Mouse (Mus musculus): ENCODE results near the gene Tppp2. TPM values are rescaled to one million over a fixed set of nuclear protein-coding genes. Genes with fewer than 3 reads are reported as not detected.

Gene Tppp2
- polyA plus RNA-seq (2014; fragmentation: Nextera tagmentation; extraction: Ambion mirVana) = not detected in 2 replicates

DNA sequence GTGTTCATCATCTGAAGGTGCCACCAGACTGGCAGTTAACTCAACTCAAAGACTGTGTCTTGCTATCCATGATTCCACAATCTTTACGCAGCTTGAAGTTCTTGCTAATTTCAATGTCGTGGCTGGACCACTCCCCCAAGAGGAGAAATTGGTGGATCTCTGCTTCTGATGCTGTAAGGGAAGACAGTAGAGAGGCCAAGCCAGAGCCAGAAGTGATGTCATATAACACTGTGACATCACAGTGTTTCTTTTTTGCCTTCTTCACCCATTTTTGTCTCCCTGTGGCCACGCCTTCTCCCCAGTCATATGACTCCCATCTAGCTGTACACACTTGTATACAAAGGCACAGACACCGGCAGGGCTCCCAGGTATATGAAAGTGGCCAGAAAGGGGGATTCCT lies at the start of gene Tppp2:
Tppp2 (plus strand) TSS at position 301 of the 400 bp plus-strand sequence.
- Histone ChIP-seq H3K9me3 (ENCODE audit: low read depth, low read length) (no peaks in the 10 kb centered on the region), H3K4me1 (ENCODE audit: insufficient read depth) (peaks cover 14% of the 10 kb centered on the region), H3K36me3 (ENCODE audit: insufficient read depth) (no peaks in the 10 kb centered on the region), H3K9ac (no peak within 1 kb of the TSS), H3K27ac (ENCODE audit: low read depth) (no peak within 1 kb of the TSS), H3K4me3 (ENCODE audit: low read depth, low read length) (no peak within 1 kb of the TSS), H3K27me3 (ENCODE audit: insufficient read depth, low read length) (no peaks in the 10 kb centered on the region), H3K4me2 (no peak within 1 kb of the TSS)
- TF ChIP-seq CTCF (IDR thresholded peaks at IDR 0.05; ENCODE audit: low read depth) = no peak
- DNase-seq (no peak), ATAC-seq (ENCODE audit: insufficient read depth) (no peak)
- 84% methylated on average over 4 of the region's 4 CpGs for WGBS

DNA sequence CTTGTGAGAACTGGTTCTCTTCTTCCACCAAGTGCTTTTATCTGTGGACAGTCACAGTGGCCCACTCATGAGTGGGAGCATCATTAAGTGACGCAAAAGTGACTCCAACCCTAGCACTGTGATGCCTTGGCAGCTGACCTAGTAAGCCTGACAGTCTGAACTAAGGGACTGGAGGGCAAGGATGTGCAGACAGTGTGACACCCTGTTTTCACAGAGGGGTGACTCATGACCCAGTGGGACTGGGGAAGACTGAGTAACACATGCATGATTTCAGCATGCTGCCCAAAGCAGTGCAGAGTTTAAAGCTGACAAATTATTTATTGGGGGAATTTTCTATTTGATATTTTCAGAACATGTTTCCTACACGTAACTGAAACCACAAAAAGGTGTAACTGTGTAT lies 47.5 kb upstream of the Tppp2 start:
- Histone ChIP-seq H3K27ac (ENCODE audit: low read depth) (no peak overlapping the region), H3K9ac (no peak overlapping the region), H3K9me3 (ENCODE audit: low read depth, low read length) (no peaks in the 10 kb centered on the region), H3K4me2 (no peak overlapping the region), H3K36me3 (ENCODE audit: insufficient read depth) (no peaks in the 10 kb centered on the region), H3K27me3 (ENCODE audit: insufficient read depth, low read length) (no peaks in the 10 kb centered on the region), H3K4me3 (ENCODE audit: low read depth, low read length) (no peak overlapping the region), H3K4me1 (ENCODE audit: insufficient read depth) (no peaks in the 10 kb centered on the region)
- ATAC-seq (ENCODE audit: insufficient read depth) = no peak
- TF ChIP-seq CTCF (IDR thresholded peaks at IDR 0.05; ENCODE audit: low read depth) = no peak
- WGBS = 68% methylated on average over 2 of the region's 2 CpGs
- DNase-seq = no peak

DNA sequence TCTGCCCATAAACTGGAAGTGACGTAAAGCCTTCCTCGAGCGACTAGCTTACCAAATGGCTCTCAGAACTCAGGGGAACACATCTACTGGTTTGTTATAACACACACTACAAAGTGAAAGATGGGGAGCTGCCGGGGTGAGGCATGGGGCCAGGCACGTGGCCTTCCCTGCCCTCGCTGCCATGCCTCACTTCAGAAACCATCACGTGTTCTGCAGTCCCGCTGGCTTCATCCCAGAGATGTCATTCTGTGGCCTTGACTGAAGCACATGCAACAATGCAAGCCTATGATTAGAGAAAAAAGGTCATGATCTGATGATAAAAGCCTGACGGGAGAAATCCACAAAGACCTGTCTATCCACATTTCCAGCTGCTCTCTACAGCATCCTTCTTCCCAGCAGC lies 46.5 kb upstream of the Tppp2 start:
- ATAC-seq (ENCODE audit: insufficient read depth) (no peak), DNase-seq (no peak)
- no peak overlapping the region for H3K4me3 ChIP-seq (ENCODE audit: low read depth, low read length)
- no peak overlapping the region for H3K4me2 ChIP-seq
- H3K36me3 ChIP-seq (ENCODE audit: insufficient read depth) = no peaks in the 10 kb centered on the region
- H3K4me1 ChIP-seq (ENCODE audit: insufficient read depth) = no peaks in the 10 kb centered on the region
- no peak overlapping the region for H3K9ac ChIP-seq
- no peak for TF ChIP-seq CTCF (IDR thresholded peaks at IDR 0.05; ENCODE audit: low read depth)
- H3K27me3 ChIP-seq (ENCODE audit: insufficient read depth, low read length) = no peaks in the 10 kb centered on the region
- H3K9me3 ChIP-seq (ENCODE audit: low read depth, low read length) = no peaks in the 10 kb centered on the region
- H3K27ac ChIP-seq (ENCODE audit: low read depth) = no peak overlapping the region
- 62% methylated on average over 9 of the region's 9 CpGs for WGBS

DNA sequence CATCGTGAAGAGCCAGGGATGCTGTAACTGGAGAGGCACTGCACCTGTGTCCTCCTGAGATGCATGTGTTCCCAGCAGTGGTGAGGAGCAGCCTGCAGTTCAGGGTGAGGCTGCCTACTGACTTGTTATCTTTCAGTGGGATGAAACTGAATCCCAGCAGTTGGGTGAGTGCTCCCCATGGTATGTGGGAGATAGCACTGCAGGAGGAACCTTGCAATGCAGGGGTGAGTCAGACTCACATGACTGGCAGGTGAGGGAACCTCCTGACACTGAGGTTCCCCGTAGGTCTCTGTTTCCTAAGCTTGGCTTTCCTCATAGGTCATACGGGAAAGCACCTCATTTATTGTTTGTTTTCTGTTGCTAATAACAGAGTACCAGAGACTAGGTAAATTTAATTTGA lies 40.7 kb upstream of the Tppp2 start:
- no peaks in the 10 kb centered on the region for H3K27me3 ChIP-seq (ENCODE audit: insufficient read depth, low read length)
- H3K4me2 ChIP-seq = no peak overlapping the region
- 69% methylated on average over 3 of the region's 3 CpGs for WGBS
- ATAC-seq (ENCODE audit: insufficient read depth) = no peak
- no peak overlapping the region for H3K9ac ChIP-seq
- no peaks in the 10 kb centered on the region for H3K4me1 ChIP-seq (ENCODE audit: insufficient read depth)
- H3K9me3 ChIP-seq (ENCODE audit: low read depth, low read length) = no peaks in the 10 kb centered on the region
- no peak for DNase-seq
- no peak overlapping the region for H3K4me3 ChIP-seq (ENCODE audit: low read depth, low read length)
- H3K27ac ChIP-seq (ENCODE audit: low read depth) = no peak overlapping the region
- H3K36me3 ChIP-seq (ENCODE audit: insufficient read depth) = no peaks in the 10 kb centered on the region
- no peak for TF ChIP-seq CTCF (IDR thresholded peaks at IDR 0.05; ENCODE audit: low read depth)

DNA sequence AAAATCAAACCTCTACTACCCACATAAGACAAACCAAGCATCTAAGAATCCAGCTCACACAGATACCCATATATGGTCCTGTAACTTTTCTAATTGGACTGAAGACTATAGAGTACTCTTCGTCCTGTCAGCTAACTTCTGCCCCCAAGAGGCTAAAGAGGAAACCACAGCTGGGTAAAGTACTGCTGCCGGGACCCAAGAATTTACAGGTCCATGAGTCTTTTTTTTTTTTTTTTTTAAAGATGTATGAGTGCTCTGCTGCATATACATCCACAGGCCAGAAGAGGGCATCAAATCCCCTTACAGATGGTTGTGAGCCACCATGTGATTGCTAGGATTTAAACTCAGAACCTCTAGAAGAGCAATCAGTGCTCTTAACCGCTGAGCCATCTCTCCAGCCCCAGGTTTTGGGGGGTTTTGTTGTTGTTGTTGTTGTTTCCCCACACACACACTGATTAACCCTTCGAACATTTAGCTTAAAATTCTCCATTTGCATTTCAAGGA lies 34.6 kb upstream of the Tppp2 start:
- peak; percentile 68 for ATAC-seq (ENCODE audit: insufficient read depth)
- 1% methylated on average over 4 of the region's 4 CpGs for WGBS
- Histone ChIP-seq H3K27me3 (ENCODE audit: insufficient read depth, low read length) (no peaks in the 10 kb centered on the region), H3K4me1 (ENCODE audit: insufficient read depth) (no peaks in the 10 kb centered on the region; the same call in 1 of the 2 replicates), H3K4me2 (peak overlapping the region; percentile 79), H3K36me3 (ENCODE audit: insufficient read depth) (peaks cover 20% of the 10 kb centered on the region), H3K27ac (ENCODE audit: low read depth) (peak overlapping the region; percentile 55; the same call in 1 of the 2 replicates), H3K9me3 (ENCODE audit: low read depth, low read length) (no peaks in the 10 kb centered on the region), H3K4me3 (ENCODE audit: low read depth, low read length) (peak overlapping the region; percentile 67), H3K9ac (peak overlapping the region; percentile 40; the same call in 1 of the 2 replicates)
- peak; percentile 90 for DNase-seq
- peak; percentile 73; the same call in 1 of the 2 replicates for TF ChIP-seq CTCF (IDR thresholded peaks at IDR 0.05; ENCODE audit: low read depth)

DNA sequence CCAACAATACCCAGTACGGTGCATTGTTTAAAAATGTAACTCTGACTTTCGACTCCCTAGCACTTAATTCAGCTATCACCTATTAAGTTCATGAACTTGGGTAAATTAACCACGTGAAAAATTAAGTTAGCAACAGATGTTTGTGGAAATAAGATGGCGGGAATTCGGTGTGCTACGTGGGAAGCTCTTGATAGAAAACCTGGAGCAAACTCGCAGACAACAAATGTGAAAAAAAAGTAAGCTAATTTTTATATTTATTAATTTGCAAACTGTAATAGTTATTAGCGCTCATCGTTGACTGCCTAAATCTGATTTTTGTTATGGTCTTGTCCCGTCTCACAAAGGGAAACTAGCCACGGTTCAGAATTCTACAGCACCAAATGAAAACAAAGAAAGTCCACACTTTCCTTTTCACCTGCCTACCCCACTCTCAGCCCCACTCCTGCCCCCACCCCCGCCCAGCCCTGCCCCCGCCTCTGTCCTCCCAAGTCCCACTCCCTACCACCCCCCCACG lies 34.1 kb upstream of the Tppp2 start:
- Histone ChIP-seq H3K4me3 (ENCODE audit: low read depth, low read length) (peak overlapping the region; percentile 67), H3K27me3 (ENCODE audit: insufficient read depth, low read length) (no peaks in the 10 kb centered on the region), H3K4me2 (peak overlapping the region; percentile 79), H3K4me1 (ENCODE audit: insufficient read depth) (no peaks in the 10 kb centered on the region; the same call in 1 of the 2 replicates), H3K9me3 (ENCODE audit: low read depth, low read length) (no peaks in the 10 kb centered on the region), H3K27ac (ENCODE audit: low read depth) (peak overlapping the region; percentile 55; the same call in 1 of the 2 replicates), H3K9ac (peak overlapping the region; percentile 40), H3K36me3 (ENCODE audit: insufficient read depth) (peaks cover 25% of the 10 kb centered on the region)
- no peak for TF ChIP-seq CTCF (IDR thresholded peaks at IDR 0.05; ENCODE audit: low read depth)
- ATAC-seq (ENCODE audit: insufficient read depth) = peak; percentile 47
- under 1% methylated on average over 14 of the region's 14 CpGs for WGBS
- DNase-seq = peak; percentile 71

DNA sequence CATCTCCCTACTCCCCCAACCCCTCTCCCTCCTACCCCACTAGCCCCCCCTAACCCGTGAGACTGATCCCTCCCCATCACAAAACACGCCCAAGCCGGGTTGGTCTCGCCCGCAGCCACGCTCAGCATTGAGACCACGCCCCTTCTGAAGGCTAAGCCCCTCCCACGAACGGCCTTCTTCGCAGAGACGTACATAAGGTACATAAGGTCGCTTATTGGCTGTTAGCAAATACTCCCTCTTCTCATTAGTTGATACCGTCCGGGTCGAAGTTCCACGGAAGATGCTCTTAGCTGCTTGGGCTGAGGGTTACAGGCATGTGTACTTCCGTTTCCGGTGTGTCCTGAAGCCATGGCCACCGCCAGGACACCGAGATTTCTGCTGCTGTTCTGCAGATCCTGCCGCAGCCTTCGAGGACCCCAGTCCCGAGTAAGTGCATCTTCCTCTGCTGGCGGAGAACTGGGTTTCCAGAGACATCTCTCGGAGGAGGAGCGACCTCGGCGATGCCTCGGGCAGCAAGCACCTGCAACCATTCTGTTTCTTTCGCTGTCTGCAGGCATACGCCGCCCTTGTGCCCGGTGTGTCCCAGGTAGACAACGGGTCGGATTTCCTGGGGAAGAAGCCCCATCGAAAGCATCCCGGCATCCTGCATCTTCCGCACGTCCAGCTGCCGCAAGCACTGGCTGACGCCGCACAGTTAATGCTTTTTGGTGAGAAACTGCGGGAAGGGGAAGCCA lies 33.5 kb upstream of the Tppp2 start, which contains the start of gene Mettl17:
Mettl17 (plus strand) TSS at position 245 of the 734 bp plus-strand sequence.
- Histone ChIP-seq H3K27ac (ENCODE audit: low read depth) (peak within 1 kb of the TSS; percentile 69), H3K4me2 (peak within 1 kb of the TSS; percentile 79), H3K9ac (peak within 1 kb of the TSS; percentile 67), H3K27me3 (ENCODE audit: insufficient read depth, low read length) (no peaks in the 10 kb centered on the region), H3K36me3 (ENCODE audit: insufficient read depth) (peaks cover 31% of the 10 kb centered on the region), H3K4me1 (ENCODE audit: insufficient read depth) (no peaks in the 10 kb centered on the region; the same call in 1 of the 2 replicates), H3K4me3 (ENCODE audit: low read depth, low read length) (peak within 1 kb of the TSS; percentile 67), H3K9me3 (ENCODE audit: low read depth, low read length) (no peaks in the 10 kb centered on the region)
- ATAC-seq (ENCODE audit: insufficient read depth) (peak; percentile 97), DNase-seq (peak; percentile 99)
- WGBS = under 1% methylated on average over 43 of the region's 43 CpGs
- peak; percentile 19 for TF ChIP-seq CTCF (IDR thresholded peaks at IDR 0.05; ENCODE audit: low read depth)
